Mouse (Mus musculus) CH12.LX (cell line): Measurements from ENCODE around the gene Acaca. TPM values are rescaled to one million over a fixed set of nuclear protein-coding genes. Genes with fewer than 3 reads are reported as not detected.

Source experiments
- DNase-seq: peaks from one replicate; pipeline ENCODE4 v3.0.0-alpha.2; 2013; ENCODE audit errors: extremely low read depth
- H3K27ac ChIP-seq: 2 replicates; pipeline ENCODE4 v1.5.1; 2012; ENCODE audit warnings: low read depth, mild to moderate bottlenecking, control low read depth, moderate library complexity; ENCODE audit not compliant: insufficient read depth
- H3K27me3 ChIP-seq: replicated peaks from 2 replicates; pipeline ENCODE3; 2012; ENCODE audit warnings: inconsistent platforms
- H3K36me3 ChIP-seq, 2 experiments: replicated peaks in 1 of 2; 2 replicates each; pipeline versions ENCODE3 to v1.6.1; 2012; ENCODE audit warnings: inconsistent platforms in 1 of 2, low read length in 1 of 2, mild to moderate bottlenecking in 1 of 2, mixed read lengths in 1 of 2, moderate library complexity in 1 of 2; ENCODE audit not compliant: control insufficient read depth in 1 of 2, insufficient read depth in 1 of 2
- H3K4me1 ChIP-seq, 2 experiments: 2 replicates each; pipeline ENCODE4 v1.6.1; 2012; ENCODE audit warnings: inconsistent platforms in 1 of 2, moderate library complexity in 1 of 2; ENCODE audit not compliant: insufficient read depth in 2 of 2, control insufficient read depth in 1 of 2
- H3K4me2 ChIP-seq: 2 replicates; pipeline ENCODE4 v1.6.1; 2012; ENCODE audit warnings: low read depth, mild to moderate bottlenecking, control low read depth; ENCODE audit not compliant: poor library complexity, insufficient read depth, severe bottlenecking
- H3K4me3 ChIP-seq, 3 experiments: fragments of 150-350 bp in 1 of 3; sonication (generic) in 1 of 3; replicated peaks in 1 of 3; 2 replicates each; pipeline versions ENCODE3 to v1.5.1; 2011 to 2012; ENCODE audit warnings: low read depth in 2 of 3, low read length in 2 of 3, mild to moderate bottlenecking in 2 of 3, moderate library complexity in 2 of 3, control low read depth in 1 of 3, improper control_type of control experiment in 1 of 3, inconsistent platforms in 1 of 3, mixed read lengths in 1 of 3; ENCODE audit not compliant: poor library complexity in 1 of 3
- H3K79me2 ChIP-seq: replicated peaks from 2 replicates; pipeline ENCODE4 v1.6.1; 2012; ENCODE audit warnings: mild to moderate bottlenecking, moderate library complexity; ENCODE audit not compliant: control insufficient read depth, poor library complexity, insufficient read depth, severe bottlenecking; ENCODE audit errors: extremely low read depth
- H3K9ac ChIP-seq: 2 replicates; pipeline ENCODE4 v1.6.1; 2012; ENCODE audit warnings: low read depth, mild to moderate bottlenecking, control low read depth, moderate library complexity; ENCODE audit not compliant: insufficient read depth
- H3K9me3 ChIP-seq: replicated peaks from 2 replicates; pipeline ENCODE3; 2012; ENCODE audit warnings: low read length, inconsistent platforms, mixed read lengths
- BHLHE40 ChIP-seq: IDR thresholded peaks from 2 replicates; pipeline ENCODE4 v1.6.1; 2011; ENCODE audit warnings: mild to moderate bottlenecking, low read depth, low read length, improper control_type of control experiment
- CTCF ChIP-seq, 2 experiments: IDR thresholded peaks in 1 of 2; conservative IDR thresholded peaks in 1 of 2; 2 replicates each; pipeline ENCODE4 v1.5.1; 2011 to 2012; ENCODE audit warnings: low read depth in 2 of 2, low read length in 2 of 2, improper control_type of control experiment in 1 of 2, inconsistent platforms in 1 of 2, mild to moderate bottlenecking in 1 of 2, moderate library complexity in 1 of 2
- EP300 ChIP-seq: IDR thresholded peaks from 2 replicates; pipeline ENCODE4 v1.6.1; 2011; ENCODE audit warnings: low read length, improper control_type of control experiment
- ETS1 ChIP-seq: conservative IDR thresholded peaks from 2 replicates; pipeline ENCODE4 v1.6.1; 2012; ENCODE audit warnings: low read depth, mild to moderate bottlenecking, inconsistent platforms, low read length, improper control_type of control experiment, moderate library complexity
- HCFC1 ChIP-seq: IDR thresholded peaks from 2 replicates; pipeline ENCODE4 v1.6.1; 2012; ENCODE audit warnings: low read depth, mild to moderate bottlenecking, inconsistent platforms, low read length, improper control_type of control experiment
- JUND ChIP-seq: conservative IDR thresholded peaks from 2 replicates; pipeline ENCODE4 v1.6.1; 2011; ENCODE audit warnings: low read depth, low read length, improper control_type of control experiment
- KAT2A ChIP-seq: IDR thresholded peaks from 2 replicates; pipeline ENCODE4 v1.6.1; 2012; ENCODE audit warnings: low read length, improper control_type of control experiment, inconsistent platforms; ENCODE audit not compliant: insufficient replicate concordance
- MAFK ChIP-seq: IDR thresholded peaks from 2 replicates; pipeline ENCODE4 v1.6.1; 2011; ENCODE audit warnings: low read length, improper control_type of control experiment; ENCODE audit not compliant: insufficient replicate concordance
- MAX ChIP-seq: IDR thresholded peaks from 2 replicates; pipeline ENCODE4 v1.6.1; 2011; ENCODE audit warnings: low read length, improper control_type of control experiment
- MEF2A ChIP-seq: IDR thresholded peaks from 2 replicates; pipeline ENCODE4 v1.6.1; 2014; ENCODE audit warnings: low read depth, mild to moderate bottlenecking, inconsistent platforms, low read length, improper control_type of control experiment, borderline replicate concordance
- MYC ChIP-seq: IDR thresholded peaks from 2 replicates; pipeline ENCODE4 v1.6.1; 2011; ENCODE audit warnings: low read depth, mild to moderate bottlenecking, improper control_type of control experiment, low read length
- NELFE ChIP-seq: IDR thresholded peaks from 2 replicates; pipeline ENCODE4 v1.6.1; 2011; ENCODE audit warnings: low read depth, low read length, improper control_type of control experiment
- NRF1 ChIP-seq: IDR thresholded peaks from 2 replicates; pipeline ENCODE4 v1.6.1; 2014; ENCODE audit warnings: low read depth, mild to moderate bottlenecking, inconsistent platforms, low read length, improper control_type of control experiment, moderate library complexity
- PAX5 ChIP-seq: IDR thresholded peaks from 2 replicates; pipeline ENCODE4 v1.6.1; 2012; ENCODE audit warnings: low read length, inconsistent platforms, mixed read lengths
- POLR2A ChIP-seq: IDR thresholded peaks from 2 replicates; pipeline ENCODE4 v1.6.1; 2011; ENCODE audit warnings: low read depth, mild to moderate bottlenecking, improper control_type of control experiment, low read length
- POLR2AphosphoS2 ChIP-seq: IDR thresholded peaks from 2 replicates; pipeline ENCODE4 v1.6.1; 2011; ENCODE audit warnings: low read depth, low read length, improper control_type of control experiment
- RAD21 ChIP-seq: IDR thresholded peaks from 2 replicates; pipeline ENCODE4 v1.6.1; 2011; ENCODE audit warnings: low read depth, mild to moderate bottlenecking, low read length, improper control_type of control experiment, moderate library complexity
- SIN3A ChIP-seq: IDR thresholded peaks from 2 replicates; pipeline ENCODE4 v1.6.1; 2012; ENCODE audit warnings: low read length, improper control_type of control experiment, inconsistent platforms
- SMC3 ChIP-seq: IDR thresholded peaks from 2 replicates; pipeline ENCODE4 v1.6.1; 2011; ENCODE audit warnings: low read depth, low read length, improper control_type of control experiment
- TCF12 ChIP-seq: IDR thresholded peaks from 2 replicates; pipeline ENCODE4 v1.6.1; 2014; ENCODE audit warnings: low read depth, mild to moderate bottlenecking, inconsistent platforms, low read length, improper control_type of control experiment
- UBTF ChIP-seq: IDR thresholded peaks from 2 replicates; pipeline ENCODE4 v1.6.1; 2012; ENCODE audit warnings: low read depth, mild to moderate bottlenecking, inconsistent platforms, low read length, improper control_type of control experiment, moderate library complexity
- USF1 ChIP-seq: IDR thresholded peaks from 2 replicates; pipeline ENCODE4 v1.6.1; 2014; ENCODE audit warnings: low read depth, mild to moderate bottlenecking, inconsistent platforms, low read length, improper control_type of control experiment
- USF2 ChIP-seq: conservative IDR thresholded peaks from 2 replicates; pipeline ENCODE4 v1.6.1; 2011; ENCODE audit warnings: low read depth, low read length, improper control_type of control experiment
- ZKSCAN1 ChIP-seq: IDR thresholded peaks from 2 replicates; pipeline ENCODE4 v1.6.1; 2012; ENCODE audit warnings: low read depth, inconsistent platforms, low read length, improper control_type of control experiment, borderline replicate concordance
- dilution Hi-C: fragments of 300-500 bp; cut with MboI; formaldehyde crosslinking; loops from 2 replicates; pipeline ENCODE4 v1.14.3; 2020; ENCODE audit warnings: low sequenced_read_pairs; ENCODE audit not compliant: extremely low pct_unique_long_range_greater_than_20kb, extremely low pct_ligation_motif_present
- in situ Hi-C: fragments of 300-500 bp; cut with MboI; formaldehyde crosslinking; loops from 3 replicates; pipeline ENCODE4 v1.14.3; 2019; ENCODE audit warnings: low sequenced_read_pairs, low pct_ligation_motif_present, low pct_unique_long_range_greater_than_20kb, mixed read lengths
- polyA plus RNA-seq: library from polyadenylated mRNA; unstranded; fragments of >175 nt; gene quantifications from 2 replicates; pipeline ENCODE4 v1.2.1, GENCODE M21; 2012; ENCODE audit warnings: low read depth; ENCODE audit not compliant: insufficient read length
- total RNA-seq, 2 experiments: library from RNA; depleted of rRNA; stranded (reverse); fragments of 300-350 nt in 1 of 2; fragments of >200 nt in 1 of 2; gene quantifications; 2 replicates each; pipeline ENCODE4 v1.2.3; 2012 to 2014

Acaca gene
- total and polyA plus RNA-seq, 3 experiments, result 36.9 to 62.6 (median 61.7) TPM

- TF ChIP-seq TCF12, result no peak
- TF ChIP-seq, all 38 proteins: peak for 0
Observed at GRCm38 (mm10) chr11:84376510-84377365, 247.3 kb downstream of the Acaca start (continued).

- Histone ChIP-seq H3K27me3 (no peaks in the 10 kb centered on the region), H3K36me3 (peaks cover 37 to 86% of the 10 kb centered on the region in 2 experiments), H3K4me2 (no peak overlapping the region), H3K79me2 (no peaks in the 10 kb centered on the region), H3K9me3 (no peaks in the 10 kb centered on the region), H3K27ac (no peak overlapping the region), H3K4me1 (peaks cover 0 to under 1% of the 10 kb centered on the region in 2 experiments; a peak in 1 of 4 replicates), H3K9ac (no peak overlapping the region), H3K4me3 (no peak overlapping the region)
- DNase-seq, result no peak
- TF ChIP-seq CTCF (conservative IDR thresholded peaks at IDR 0.05 in 1 of 2, IDR thresholded peaks at IDR 0.05 in 1 of 2; ENCODE audit: low read depth in 2 of 2, low read length in 2 of 2) (no peak), MYC (no peak), TCF12 (no peak), UBTF (no peak), ZKSCAN1 (no peak), POLR2A (no peak), SMC3 (no peak), EP300 (no peak), USF2 (no peak), PAX5 (no peak), HCFC1 (no peak), JUND (no peak), MAFK (no peak), POLR2AphosphoS2 (no peak), SIN3A (no peak), MAX (no peak)
- dilution Hi-C loops, result no loop called here
- in situ Hi-C loops, result no loop called here
Observed at GRCm38 (mm10) chr11:84382450-84382849, 253.0 kb downstream of the Acaca start.

- Histone ChIP-seq H3K4me1 (no peaks in the 10 kb centered on the region), H3K27ac (no peak overlapping the region), H3K36me3 (peaks cover 43 to 85% of the 10 kb centered on the region in 2 experiments), H3K4me3 (no peak overlapping the region), H3K9ac (no peak overlapping the region), H3K9me3 (no peaks in the 10 kb centered on the region), H3K79me2 (no peaks in the 10 kb centered on the region), H3K4me2 (no peak overlapping the region), H3K27me3 (no peaks in the 10 kb centered on the region)
- in situ Hi-C loops (no loop called here), dilution Hi-C loops (no loop called here)
- DNase-seq, result no peak
- TF ChIP-seq NELFE, result no peak
- TF ChIP-seq ETS1, result no peak
- no peak for TF ChIP-seq PAX5
- TF ChIP-seq POLR2A, result no peak
- TF ChIP-seq KAT2A, result no peak
- no peak for TF ChIP-seq SIN3A
- TF ChIP-seq POLR2AphosphoS2, result no peak
- TF ChIP-seq CTCF (conservative IDR thresholded peaks at IDR 0.05 in 1 of 2, IDR thresholded peaks at IDR 0.05 in 1 of 2; ENCODE audit: low read depth in 2 of 2, low read length in 2 of 2), result no peak
- no peak for TF ChIP-seq MAX
- no peak for TF ChIP-seq USF1
- TF ChIP-seq HCFC1, result no peak
- TF ChIP-seq UBTF, result no peak
- no peak for TF ChIP-seq NRF1
- TF ChIP-seq MEF2A, result no peak
- no peak for TF ChIP-seq BHLHE40
- no peak for TF ChIP-seq SMC3
- no peak for TF ChIP-seq RAD21
- no peak for TF ChIP-seq JUND
Observed at GRCm38 (mm10) chr11:84383891-84384290, 254.4 kb downstream of the Acaca start.
